Mouse (Mus musculus) heart, postnatal 0 days (tissue): ENCODE results near the gene Meis1. TPM values are rescaled to one million over a fixed set of nuclear protein-coding genes. Genes with fewer than 3 reads are reported as not detected.

Experiments used
- ATAC-seq: fragments of 200-750 bp; cut with Nextera tagmentation; 2 replicates; pipeline ENCODE4 v1.8.0; 2017; ENCODE audit warnings: low read depth, moderate number of reproducible peaks, moderate library complexity; ENCODE audit not compliant: insufficient read depth
- DNase-seq: peaks from one replicate; pipeline ENCODE4 v3.0.0-alpha.2; 2016; ENCODE audit warnings: low spot score
- H3K27ac ChIP-seq: fragments of 300-500 bp; sonication (generic); 2 replicates; pipeline ENCODE4 v1.5.1; 2014; ENCODE audit warnings: low read depth, mild to moderate bottlenecking
- H3K27me3 ChIP-seq: fragments of 300-500 bp; sonication (generic); 2 replicates; pipeline ENCODE4 v1.6.1; 2014; ENCODE audit warnings: low read length, mixed read lengths; ENCODE audit not compliant: control insufficient read depth, insufficient read depth
- H3K36me3 ChIP-seq: fragments of 300-500 bp; sonication (generic); replicated peaks from 2 replicates; pipeline ENCODE4 v1.6.1; 2014; ENCODE audit warnings: low read length, mixed read lengths; ENCODE audit not compliant: control insufficient read depth, insufficient read depth
- H3K4me1 ChIP-seq: fragments of 300-500 bp; sonication (generic); 2 replicates; pipeline ENCODE4 v1.6.1; 2014; ENCODE audit warnings: antibody characterized with exemption; ENCODE audit not compliant: control insufficient read depth, insufficient read depth
- H3K4me2 ChIP-seq: fragments of 300-500 bp; sonication (generic); 2 replicates; pipeline ENCODE4 v1.6.1; 2014; ENCODE audit warnings: low read depth, mild to moderate bottlenecking, low read length, moderate library complexity
- H3K4me3 ChIP-seq: fragments of 300-500 bp; sonication (generic); 2 replicates; pipeline ENCODE4 v1.5.1; 2014; ENCODE audit warnings: low read depth, low read length
- H3K9ac ChIP-seq: fragments of 300-500 bp; sonication (generic); replicated peaks from 2 replicates; pipeline ENCODE4 v1.6.1; 2014; ENCODE audit warnings: low read depth, low read length, mixed read lengths
- H3K9me3 ChIP-seq: fragments of 300-500 bp; sonication (generic); replicated peaks from 2 replicates; pipeline ENCODE4 v1.6.1; 2016; ENCODE audit warnings: low read length; ENCODE audit not compliant: control insufficient read depth
- CTCF ChIP-seq: IDR thresholded peaks from 2 replicates; pipeline ENCODE4 v1.5.1; 2016; ENCODE audit warnings: antibody characterized with exemption, control low read depth, low read depth
- EP300 ChIP-seq: IDR thresholded peaks from 2 replicates; pipeline ENCODE4 v1.6.1; 2016; ENCODE audit warnings: antibody characterized with exemption, low read depth
- WGBS: fragments of 180-500 bp; shearing (Covaris S2); extraction: QIAGEN DNeasy Blood & Tissue Kit; methylation state at CpG from one replicate; pipeline ENCODE4 v1.1.7; 2014; 5-methylcytosine and 5-hydroxymethylcytosine counted together
- polyA plus RNA-seq: library from polyadenylated mRNA; unstranded; fragments of >200 nt; fragmentation: Nextera tagmentation; extraction: Ambion mirVana; gene quantifications from 2 replicates; pipeline ENCODE4 v1.2.1, GENCODE M21; 2015
- total RNA-seq: library from RNA; depleted of rRNA; stranded (reverse); fragments of >200 nt; gene quantifications from 2 replicates; pipeline ENCODE4 v1.2.3, GENCODE M21; 2014; ENCODE audit warnings: low replicate concordance

Meis1 gene
- total and polyA plus RNA-seq, 2 experiments from 2014 or later, result 34.8 to 35.4 TPM

DNA sequence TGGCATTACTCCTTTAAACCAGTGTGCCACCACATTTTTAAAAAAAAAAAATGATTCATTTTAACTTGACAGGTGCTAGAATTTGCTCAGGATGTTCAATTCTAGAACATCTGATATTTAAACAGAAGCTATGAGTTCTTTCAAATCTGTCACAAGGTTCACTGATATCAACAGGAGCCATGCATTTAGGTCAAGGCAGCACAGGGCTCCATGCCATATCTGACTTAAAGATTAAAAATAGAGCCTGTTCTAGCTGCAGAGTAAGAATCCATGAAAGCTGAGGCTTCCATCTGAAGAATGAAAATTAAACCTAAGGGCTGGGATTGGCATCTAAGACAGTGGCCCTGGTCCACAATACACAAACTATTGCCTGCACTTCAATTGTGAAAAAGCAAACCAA lies 45.8 kb downstream of the Meis1 start:
- no peak for ATAC-seq
- Histone ChIP-seq H3K27me3 (no peaks in the 10 kb centered on the region), H3K4me2 (no peak overlapping the region), H3K27ac (no peak overlapping the region; the same call in 1 of the 2 replicates), H3K4me1 (peaks cover 52% of the 10 kb centered on the region), H3K9ac (no peak overlapping the region), H3K36me3 (peaks cover 8% of the 10 kb centered on the region; the same call in 1 of the 2 replicates), H3K9me3 (no peaks in the 10 kb centered on the region), H3K4me3 (no peak overlapping the region)
- no peak for TF ChIP-seq EP300
- TF ChIP-seq CTCF, result no peak
- no peak for DNase-seq

DNA sequence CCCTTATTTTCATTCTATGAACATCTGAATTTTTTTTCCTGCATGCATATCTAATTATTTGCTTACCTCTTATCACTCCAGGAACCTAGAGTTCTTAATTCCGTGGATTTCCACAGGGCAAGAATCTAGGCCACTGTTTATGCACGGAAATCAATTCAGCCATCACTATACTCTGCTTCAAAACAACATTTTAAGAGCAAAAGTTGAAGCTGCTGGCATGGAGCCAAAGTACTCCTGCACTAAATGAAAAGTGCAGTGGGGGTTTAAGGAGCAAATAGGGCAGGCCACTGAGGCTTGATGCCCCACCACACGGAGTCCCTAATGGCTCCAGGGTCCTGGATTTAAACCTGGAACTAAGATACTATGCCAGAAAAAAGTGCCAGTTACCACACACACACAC lies 47.2 kb downstream of the Meis1 start:
- H3K27ac ChIP-seq, result peak overlapping the region; percentile 2; the same call in 1 of the 2 replicates
- ATAC-seq, result no peak

DNA sequence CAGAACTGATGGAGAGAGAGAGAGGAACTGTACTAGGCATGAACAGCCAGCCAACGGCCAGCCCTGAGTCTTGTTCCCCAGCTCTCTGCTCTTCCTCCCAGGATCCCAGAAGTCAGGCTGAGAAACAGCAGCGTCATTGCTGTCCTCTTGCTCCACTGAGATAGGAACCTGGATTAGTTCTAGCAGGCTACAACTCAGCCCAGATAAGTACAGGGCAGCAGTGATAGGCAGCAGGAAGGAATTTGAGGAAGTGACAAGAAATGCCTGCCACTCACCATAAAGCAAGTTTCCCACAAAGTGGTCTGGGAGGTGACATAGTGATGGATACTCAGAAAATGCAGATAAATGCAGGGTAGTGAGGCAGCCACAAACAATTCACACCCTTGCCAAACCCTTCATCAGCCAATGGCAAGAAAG lies 48.9 kb downstream of the Meis1 start:
- H3K4me3 ChIP-seq, result no peak overlapping the region
- H3K36me3 ChIP-seq, result peaks cover 2% of the 10 kb centered on the region; the same call in 1 of the 2 replicates
- TF ChIP-seq CTCF (no peak), EP300 (no peak)
- ATAC-seq (no peak), DNase-seq (no peak)
- peaks cover 61% of the 10 kb centered on the region for H3K4me1 ChIP-seq
- peak overlapping the region; percentile 71 for H3K27ac ChIP-seq
- no peaks in the 10 kb centered on the region for H3K27me3 ChIP-seq
- no peak overlapping the region for H3K4me2 ChIP-seq
- H3K9ac ChIP-seq, result no peak overlapping the region
- WGBS, result 2% methylated on average over 2 of the region's 2 CpGs
- no peaks in the 10 kb centered on the region for H3K9me3 ChIP-seq

More for the DNA sequence above, 47.2 kb downstream of the Meis1 start:
- Histone ChIP-seq H3K9me3 (no peaks in the 10 kb centered on the region), H3K4me1 (peaks cover 52% of the 10 kb centered on the region), H3K36me3 (peaks cover 8% of the 10 kb centered on the region; the same call in 1 of the 2 replicates), H3K4me2 (no peak overlapping the region), H3K27me3 (no peaks in the 10 kb centered on the region), H3K4me3 (no peak overlapping the region), H3K9ac (no peak overlapping the region)
- DNase-seq, result peak; percentile 46
- TF ChIP-seq CTCF, result no peak
- 32% methylated on average over 3 of the region's 3 CpGs for WGBS

GRCm38 (mm10) chr11:18964418-18964817 lies 54.4 kb downstream of the Meis1 start:
- Histone ChIP-seq H3K9ac (no peak overlapping the region), H3K27me3 (no peaks in the 10 kb centered on the region), H3K36me3 (no peaks in the 10 kb centered on the region), H3K4me3 (no peak overlapping the region), H3K4me2 (peak overlapping the region; percentile 35), H3K9me3 (no peaks in the 10 kb centered on the region), H3K27ac (peak overlapping the region; percentile 78), H3K4me1 (peaks cover 72% of the 10 kb centered on the region)
- DNase-seq (peak; percentile 76), ATAC-seq (peak; percentile 66)
- TF ChIP-seq CTCF (no peak), EP300 (no peak)
- 10% methylated on average over 5 of the region's 5 CpGs for WGBS

DNA sequence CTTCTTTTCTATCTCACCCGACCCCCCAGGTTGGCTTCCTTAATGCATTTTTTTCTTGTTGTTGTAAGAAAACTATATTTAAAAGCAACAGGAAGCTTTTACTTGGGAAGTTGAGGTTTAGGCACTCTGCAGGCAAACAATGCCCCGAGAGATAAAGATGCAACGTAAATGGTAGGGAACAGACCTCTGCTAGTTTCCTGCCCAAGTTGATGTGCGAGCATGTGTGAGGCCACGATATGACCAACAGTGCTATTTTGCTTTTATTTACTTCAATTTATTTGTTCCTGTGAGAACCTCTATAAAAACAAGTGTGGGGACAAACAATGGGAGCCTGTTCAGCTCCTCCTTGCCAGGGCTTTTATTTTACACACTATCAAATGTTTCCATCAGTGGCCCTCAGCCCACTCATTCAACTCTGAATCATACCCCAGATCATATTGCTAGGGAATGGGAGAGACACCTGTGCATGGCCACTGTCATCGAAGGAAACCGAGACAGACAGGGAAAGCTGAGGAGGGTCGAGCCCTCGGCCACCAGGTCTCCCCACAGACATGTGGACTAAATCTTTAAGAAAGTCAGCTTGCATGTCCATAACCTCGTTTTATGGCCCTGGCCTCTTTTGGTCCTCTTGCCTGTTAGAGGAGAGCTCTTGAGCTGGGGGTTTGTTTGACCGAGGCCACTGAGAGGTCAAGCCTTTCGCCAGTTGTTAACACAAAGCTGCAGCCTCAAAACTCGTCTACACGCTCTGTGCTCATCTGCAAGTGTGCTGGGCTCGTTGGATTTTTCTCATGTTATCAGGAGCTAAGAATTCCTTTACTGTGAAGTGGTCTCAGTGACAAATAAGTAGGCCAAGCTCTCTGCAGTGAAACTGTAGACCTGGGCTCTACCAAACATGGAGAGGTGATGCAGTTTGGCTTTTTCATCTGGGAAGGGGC lies 55.3 kb downstream of the Meis1 start:
- TF ChIP-seq CTCF, result no peak
- TF ChIP-seq EP300, result no peak
- H3K4me2 ChIP-seq, result peak overlapping the region; percentile 18; the same call in 1 of the 2 replicates
- no peak for ATAC-seq
- no peaks in the 10 kb centered on the region for H3K27me3 ChIP-seq
- peak; percentile 73 for DNase-seq
- peaks cover 72% of the 10 kb centered on the region for H3K4me1 ChIP-seq
- H3K4me3 ChIP-seq, result no peak overlapping the region
- 33% methylated on average over 15 of the region's 15 CpGs for WGBS
- H3K27ac ChIP-seq, result peak overlapping the region; percentile 85
- no peaks in the 10 kb centered on the region for H3K9me3 ChIP-seq
- no peak overlapping the region for H3K9ac ChIP-seq
- no peaks in the 10 kb centered on the region for H3K36me3 ChIP-seq
